Mouse (Mus musculus): ENCODE data around the gene 2200002D01Rik. TPM values are rescaled to one million over a fixed set of nuclear protein-coding genes. Genes with fewer than 3 reads are reported as not detected.
"Not testable (repeated sequence)": the region's sequence is repeated elsewhere in the genome, so short reads cannot be mapped to it uniquely, and the experiment has no call there.

2200002D01Rik gene
- total RNA-seq, 2 experiments from 2014 or later: 0.66 to 1.1 TPM

GRCm38 (mm10) chr7:29238019-29238967 lies 10.0 kb downstream of the 2200002D01Rik start, which contains the start of gene Yif1b:
TSS of gene Yif1b (plus strand) at chr7:29238329.
- peak; percentile 99 for DNase-seq (ENCODE audit: low spot score)

GRCm38 (mm10) chr7:29237596-29237995 lies 10.7 kb downstream of the 2200002D01Rik start:
- DNase-seq (ENCODE audit: low spot score): not testable (repeated sequence)

- no peak for DNase-seq (ENCODE audit: low spot score)
These were observed 11.7 kb downstream of the 2200002D01Rik start for GRCm38 (mm10) chr7:29236593-29236992.

GRCm38 (mm10) chr7:29234661-29235060 lies 13.6 kb downstream of the 2200002D01Rik start:
- no peak for DNase-seq (ENCODE audit: low spot score)

GRCm38 (mm10) chr7:29233745-29234144 lies 14.5 kb downstream of the 2200002D01Rik start:
- no peak for DNase-seq (ENCODE audit: low spot score)

GRCm38 (mm10) chr7:29232247-29233013 lies 15.8 kb downstream of the 2200002D01Rik start, which contains the start of gene Kcnk6:
TSS of gene Kcnk6 (minus strand) at chr7:29232515.
- peak; percentile 43 for DNase-seq (ENCODE audit: low spot score)

GRCm38 (mm10) chr7:29231517-29231916 lies 16.7 kb downstream of the 2200002D01Rik start:
- DNase-seq (ENCODE audit: low spot score): no peak

GRCm38 (mm10) chr7:29230560-29230959 lies 17.7 kb downstream of the 2200002D01Rik start:
- DNase-seq (ENCODE audit: low spot score): no peak

- DNase-seq (ENCODE audit: low spot score): no peak
These were observed 20.1 kb downstream of the 2200002D01Rik start for GRCm38 (mm10) chr7:29228202-29228601.

- no peak for DNase-seq (ENCODE audit: low spot score)
These were observed 22.7 kb downstream of the 2200002D01Rik start for GRCm38 (mm10) chr7:29225520-29225919.

GRCm38 (mm10) chr7:29224756-29225394 lies 23.4 kb downstream of the 2200002D01Rik start:
- no peak for DNase-seq (ENCODE audit: low spot score)

- no peak for DNase-seq (ENCODE audit: low spot score)
These were observed 33.4 kb downstream of the 2200002D01Rik start for GRCm38 (mm10) chr7:29214846-29215245.

GRCm38 (mm10) chr7:29214236-29214635 lies 34.0 kb downstream of the 2200002D01Rik start:
- no peak for DNase-seq (ENCODE audit: low spot score)

GRCm38 (mm10) chr7:29213675-29214082 lies 34.6 kb downstream of the 2200002D01Rik start, which contains the start of gene Catsperg1:
TSS of gene Catsperg1 (minus strand) at chr7:29214035.
- DNase-seq (ENCODE audit: low spot score): no peak

- DNase-seq (ENCODE audit: low spot score): not testable (repeated sequence)
These were observed 35.3 kb downstream of the 2200002D01Rik start for GRCm38 (mm10) chr7:29212775-29213560.

GRCm38 (mm10) chr7:29212199-29212765 lies 36.0 kb downstream of the 2200002D01Rik start:
- no peak for DNase-seq (ENCODE audit: low spot score)

- DNase-seq (ENCODE audit: low spot score): peak; percentile 93
These were observed 36.7 kb downstream of the 2200002D01Rik start for GRCm38 (mm10) chr7:29211415-29212198.

- DNase-seq (ENCODE audit: low spot score): peak; percentile 64
These were observed 37.3 kb downstream of the 2200002D01Rik start for GRCm38 (mm10) chr7:29211013-29211412.

GRCm38 (mm10) chr7:29202577-29202976 lies 45.7 kb downstream of the 2200002D01Rik start:
- DNase-seq (ENCODE audit: low spot score): no peak

All from gastrocnemius, adult 18-20 months (tissue).